Mouse (Mus musculus): ENCODE measurements around the gene Aspn.

GRCm38 (mm10) chr13:49564347-49564746 is 20.1 kb downstream of the Aspn start:
- TF ChIP-seq ZNF384 (IDR thresholded peaks at IDR 0.05; ENCODE audit: low read depth, low read length) (no peak), HCFC1 (IDR thresholded peaks at IDR 0.05; ENCODE audit: borderline replicate concordance, insufficient read depth, low read length) (no peak)
